Mouse (Mus musculus) stomach, postnatal 0 days (tissue): ENCODE data around the gene Nop10.

Experiments
- CTCF ChIP-seq: IDR thresholded peaks from 2 replicates; pipeline ENCODE4 v1.5.1; 2016; ENCODE audit warnings: antibody characterized with exemption, low read depth, mild to moderate bottlenecking, moderate library complexity
- EP300 ChIP-seq: optimal IDR thresholded peaks from 2 replicates; pipeline ENCODE3; 2016; ENCODE audit warnings: antibody characterized with exemption

- TF ChIP-seq CTCF (peak; percentile 25; the same call in 1 of the 2 replicates), EP300 (no peak)
These were observed 23.7 kb upstream of the Nop10 start for GRCm38 (mm10) chr2:112238006-112238405.
